Mouse (Mus musculus) large intestine, adult 2 months (tissue): ENCODE data around the gene Myb. TPM values are rescaled to one million over a fixed set of nuclear protein-coding genes. Genes with fewer than 3 reads are reported as not detected.

Experiments used
- DNase-seq: peaks from one replicate; pipeline ENCODE4 v3.0.0-alpha.2; 2012; ENCODE audit warnings: low read depth, low spot score
- WGBS: fragments of 180-500 bp; shearing (Covaris S2); methylation state at CpG from one replicate; pipeline ENCODE4 v1.1.7; 2018; 5-methylcytosine and 5-hydroxymethylcytosine counted together
- polyA plus RNA-seq: library from polyadenylated mRNA; depleted of rRNA; stranded (reverse); fragments of >200 nt; gene quantifications from 2 replicates; pipeline ENCODE4 v1.2.3, GENCODE M21; 2012; rRNA removed

The Myb gene
- polyA plus RNA-seq, 1 experiment: 17.0 TPM

DNA sequence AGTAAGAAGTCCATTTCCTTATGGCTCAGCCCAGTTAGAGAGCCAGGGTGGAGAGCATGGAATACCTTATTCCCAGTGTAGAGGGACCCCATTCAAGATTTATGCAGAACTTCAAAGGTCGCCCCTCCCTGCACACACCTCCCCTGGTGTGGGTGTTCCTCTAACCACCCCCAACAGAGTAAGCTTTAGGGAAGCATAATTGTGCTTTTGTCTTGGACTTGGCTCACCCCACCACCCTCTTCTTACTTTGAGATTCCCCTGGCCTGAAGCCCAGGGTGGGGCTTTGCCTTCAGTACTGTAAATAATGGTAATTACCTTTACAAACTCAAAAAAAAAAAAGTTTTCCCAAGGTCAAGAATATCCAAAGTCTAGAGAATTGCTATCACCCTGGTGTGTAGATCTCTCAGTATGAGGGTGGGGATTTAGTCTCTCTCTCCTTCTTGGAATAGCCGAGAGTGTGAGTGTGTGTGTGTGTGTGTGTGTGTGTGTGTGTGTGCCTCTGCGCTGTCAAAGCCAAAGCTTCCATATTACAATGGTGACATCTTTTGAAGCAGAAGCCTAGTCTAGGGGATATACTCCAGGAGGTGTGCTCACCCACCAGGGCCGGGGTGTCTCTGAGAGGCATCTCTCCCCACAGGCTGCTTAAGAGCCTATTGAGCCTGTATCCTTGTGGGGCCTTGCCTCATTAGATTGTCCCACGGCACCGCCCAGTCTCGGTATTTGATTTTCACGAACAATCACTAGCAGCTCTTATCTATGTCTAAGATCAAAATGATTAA, 69.7 kb downstream of the Myb start:
- WGBS: 37% methylated on average over 8 of the region's 8 CpGs

DNA sequence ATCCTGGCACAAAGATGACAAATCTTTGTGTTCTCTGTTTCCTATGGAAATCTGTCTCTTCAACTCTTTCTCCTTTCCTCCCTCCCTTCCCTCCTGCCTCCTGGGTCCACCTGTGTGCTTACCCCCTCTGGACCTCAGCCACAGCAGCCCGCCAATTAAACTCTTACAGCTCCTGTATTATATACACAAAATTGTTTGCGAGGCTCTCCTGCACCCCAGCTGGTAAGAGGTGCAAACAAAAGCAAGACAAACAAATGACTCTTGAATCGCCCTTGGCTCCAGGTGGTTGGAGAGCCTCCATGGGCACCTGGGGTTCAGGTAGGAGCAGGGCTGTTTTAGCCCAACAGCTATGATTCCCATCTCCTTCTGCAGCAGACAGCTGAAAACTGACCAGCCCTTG, 71.2 kb downstream of the Myb start:
- 27% methylated on average over 3 of the region's 3 CpGs for WGBS
- DNase-seq: no peak

More for the DNA sequence above, 69.7 kb downstream of the Myb start:
- DNase-seq: peak; percentile 82

DNA sequence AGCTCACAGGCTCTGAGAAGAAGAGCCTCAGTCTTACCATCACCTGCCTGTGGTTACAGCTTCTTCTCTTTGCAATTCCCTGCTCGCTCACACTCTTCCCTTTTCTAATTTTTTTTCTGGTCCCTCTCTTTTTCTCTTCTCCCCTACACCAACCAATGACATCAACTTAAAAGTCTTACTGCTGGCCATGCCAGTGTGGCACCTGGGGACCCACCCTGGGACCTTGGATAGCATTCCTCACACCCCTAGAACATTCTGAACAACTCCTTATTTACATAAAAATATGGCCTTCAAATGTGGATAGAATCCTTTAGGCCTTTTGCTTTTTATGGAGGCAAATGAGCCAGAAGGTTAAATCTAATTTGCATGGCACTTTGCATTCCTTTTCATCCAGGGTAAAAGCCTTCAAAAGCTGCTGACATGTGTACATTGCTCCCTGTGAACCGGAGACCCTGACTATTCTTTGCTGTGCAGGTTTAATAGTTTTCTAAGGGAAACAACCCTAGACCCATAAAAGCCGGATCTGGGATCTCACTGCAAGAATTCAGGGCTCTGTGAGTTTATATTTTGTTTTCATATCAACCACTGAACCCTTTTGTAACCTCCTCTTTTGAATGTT, 73.1 kb downstream of the Myb start:
- WGBS: 64% methylated on average over 3 of the region's 3 CpGs
- no peak for DNase-seq

DNA sequence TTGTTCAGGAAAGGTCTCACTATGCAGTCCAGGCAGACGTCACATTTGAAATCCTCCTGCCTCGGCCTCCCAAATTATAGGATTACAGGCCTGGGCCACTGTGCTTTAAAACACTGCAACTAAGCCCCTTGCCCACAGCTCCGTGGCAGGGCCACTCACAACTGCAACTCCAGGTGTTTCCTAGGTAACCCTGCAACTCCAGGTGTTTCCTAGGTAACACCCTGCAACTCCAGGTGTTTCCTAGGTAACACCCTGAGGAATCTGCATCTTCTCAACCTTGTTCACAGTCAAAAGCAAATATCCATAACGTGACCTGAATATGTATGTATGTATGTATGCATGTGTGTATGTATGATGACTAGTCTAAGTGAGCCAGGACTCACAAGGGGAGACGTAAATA, 75.7 kb downstream of the Myb start:
- WGBS: 88% methylated on average over 5 of the region's 5 CpGs

DNA sequence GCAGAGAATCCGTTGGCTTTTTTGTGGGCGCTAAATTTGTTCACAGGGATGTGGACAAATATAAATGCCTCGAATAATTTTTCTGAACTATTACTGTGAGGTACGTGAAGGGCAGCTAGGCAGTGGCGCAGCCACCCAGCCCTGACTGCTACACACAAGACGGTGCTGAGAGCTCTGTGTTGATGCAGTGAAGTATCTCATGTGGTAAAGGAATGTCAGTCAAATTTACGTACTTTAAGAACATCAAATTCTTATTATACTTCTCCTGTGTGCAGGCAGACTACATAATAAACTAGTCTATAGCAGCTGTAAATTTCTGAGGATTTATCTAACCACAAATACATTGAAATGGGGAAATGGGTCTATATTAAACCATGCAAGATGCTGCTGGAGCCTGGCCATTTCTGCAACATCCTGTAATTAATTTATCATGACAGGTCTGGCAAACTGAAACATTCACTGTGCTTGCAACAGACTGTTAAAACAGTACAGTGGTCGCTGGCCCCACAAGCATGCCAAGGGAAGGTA, 77.3 kb downstream of the Myb start:
- 67% methylated on average over 8 of the region's 8 CpGs for WGBS
- no peak for DNase-seq

More for the DNA sequence above, 75.7 kb downstream of the Myb start:
- DNase-seq: no peak

DNA sequence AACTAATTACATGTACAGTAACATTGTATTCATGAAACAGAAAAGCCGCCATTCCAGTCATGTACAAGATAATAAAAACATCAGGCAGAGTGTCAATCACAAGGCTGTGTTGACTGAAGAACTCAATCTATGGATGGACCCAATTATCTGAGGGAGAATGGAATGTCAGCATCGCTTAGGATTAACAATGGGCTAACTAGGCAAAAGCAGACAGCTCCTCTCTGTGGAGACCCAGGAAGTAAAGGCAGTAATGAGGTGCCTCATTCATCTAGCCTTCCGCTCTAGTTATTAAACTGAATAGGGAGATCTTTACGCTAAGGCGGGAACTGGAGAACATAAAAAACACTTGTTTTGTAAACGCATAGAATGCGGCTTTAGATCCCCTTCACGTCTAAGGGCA, 78.3 kb downstream of the Myb start:
- no peak for DNase-seq
- 92% methylated on average over 8 of the region's 8 CpGs for WGBS

DNA sequence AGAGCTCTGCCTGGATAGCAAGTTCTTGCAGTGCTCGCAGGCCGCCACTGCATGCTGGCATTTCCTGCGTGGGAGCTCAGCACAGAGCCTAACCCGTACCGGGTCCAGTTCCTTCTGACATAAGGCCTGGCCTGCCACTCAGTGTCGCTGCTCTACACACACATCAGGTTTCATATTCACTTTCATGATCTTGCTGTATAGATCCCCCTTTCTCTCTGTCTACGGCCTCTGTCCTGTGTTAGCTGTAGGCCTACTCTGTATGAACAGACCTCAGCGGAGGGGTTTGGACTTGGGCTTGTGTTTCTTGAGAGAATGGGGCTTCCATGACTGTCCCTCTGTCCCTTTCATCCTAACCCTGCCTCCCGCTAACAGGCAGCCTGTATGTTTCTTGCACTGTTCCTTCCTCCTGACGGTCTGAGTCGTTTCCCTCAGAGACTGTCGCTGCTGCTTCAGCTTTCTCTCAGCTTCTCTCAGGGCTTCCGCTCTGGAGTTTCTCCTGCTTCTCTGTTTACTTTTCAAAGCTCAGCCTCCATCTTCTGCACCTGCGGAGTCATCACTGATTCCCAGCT, 83.5 kb downstream of the Myb start:
- 68% methylated on average over 14 of the region's 14 CpGs for WGBS
- DNase-seq: no peak

DNA sequence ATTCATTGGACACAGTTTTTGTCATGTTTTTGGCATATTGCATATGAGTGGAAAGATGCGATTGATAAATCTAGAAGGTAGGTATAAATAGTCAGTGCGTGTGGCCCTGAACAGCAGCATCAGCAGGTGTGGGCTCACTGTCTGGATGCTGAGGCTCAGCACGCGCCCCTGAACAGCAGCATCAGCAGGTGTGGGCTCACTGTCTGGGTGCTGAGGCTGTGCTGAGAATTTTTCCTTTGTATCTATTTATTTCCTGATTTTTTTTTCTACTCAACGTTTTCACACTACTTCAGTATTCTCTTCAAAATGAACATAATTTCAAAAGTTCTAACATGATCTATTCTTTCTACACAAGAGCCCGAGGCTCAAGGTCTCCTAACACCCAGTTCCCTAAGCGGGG, 84.1 kb downstream of the Myb start:
- no peak for DNase-seq
- WGBS: 81% methylated on average over 7 of the region's 7 CpGs

DNA sequence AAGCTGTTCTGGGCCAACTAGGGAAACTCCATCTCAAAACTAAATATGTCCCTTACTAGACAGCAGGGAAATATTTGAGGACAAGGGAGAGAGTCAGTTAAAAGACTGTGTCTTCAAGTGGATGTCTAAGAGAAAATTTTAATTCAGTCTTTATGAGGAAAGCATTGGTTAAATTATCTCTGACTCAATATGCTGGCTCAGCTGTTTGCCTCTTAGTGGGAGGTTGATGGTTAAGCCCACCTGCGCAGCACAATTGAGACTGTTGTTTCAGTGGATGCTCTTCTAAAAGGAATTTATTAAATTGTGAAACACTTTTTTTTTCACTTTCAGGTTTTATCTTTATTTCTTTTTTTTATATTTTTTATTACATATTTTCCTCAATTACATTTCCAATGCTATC, 84.6 kb downstream of the Myb start:
- DNase-seq: no peak
- WGBS: 94% methylated on average over 1 of the region's 1 CpGs

Other genes with a start within 250 kb of the Myb start
- 1.2 TPM in 2 replicates for gene Ahi1, start 208.4 kb downstream of the Myb start, polyA plus RNA-seq
- gene Hbs1l, start 135.0 kb upstream of the Myb start, polyA plus RNA-seq: 15.5 and 22.1 TPM in 2 replicates
- gene Aldh8a1, start 216.3 kb upstream of the Myb start, polyA plus RNA-seq: 0.14 TPM in 1 of 2 replicates, not detected in the other